Mouse (Mus musculus) midbrain, embryonic 11.5 days (tissue): ENCODE results near the gene Poc1b. TPM values are rescaled to one million over a fixed set of nuclear protein-coding genes. Genes with fewer than 3 reads are reported as not detected.

ENCODE experiments used
- ATAC-seq: fragments of 200-750 bp; cut with Nextera tagmentation; 2 replicates; pipeline ENCODE4 v1.8.0; 2017; ENCODE audit warnings: moderate TSS enrichment, moderate library complexity; ENCODE audit not compliant: low FRiP score
- DNase-seq: peaks from one replicate; pipeline ENCODE4 v3.0.0; 2015; ENCODE audit warnings: low spot score; ENCODE audit errors: missing footprints
- H3K27ac ChIP-seq: fragments of 300-500 bp; sonication (generic); 2 replicates; pipeline ENCODE4 v1.5.1; 2014; ENCODE audit warnings: low read depth, low read length
- H3K27me3 ChIP-seq: fragments of 300-500 bp; sonication (generic); 2 replicates; pipeline ENCODE4 v1.6.1; 2014; ENCODE audit warnings: mild to moderate bottlenecking, low read length, moderate library complexity, mixed read lengths; ENCODE audit not compliant: control insufficient read depth, insufficient read depth
- H3K36me3 ChIP-seq: fragments of 300-500 bp; sonication (generic); 2 replicates; pipeline ENCODE4 v1.6.1; 2014; ENCODE audit warnings: mild to moderate bottlenecking, low read length, moderate library complexity, mixed read lengths; ENCODE audit not compliant: control insufficient read depth, insufficient read depth
- H3K4me1 ChIP-seq: fragments of 300-500 bp; sonication (generic); 2 replicates; pipeline ENCODE4 v1.6.1; 2014; ENCODE audit warnings: low read length; ENCODE audit not compliant: control insufficient read depth, insufficient read depth
- H3K4me2 ChIP-seq: fragments of 300-500 bp; sonication (generic); 2 replicates; pipeline ENCODE4 v1.6.1; 2014; ENCODE audit warnings: mild to moderate bottlenecking, moderate library complexity
- H3K4me3 ChIP-seq: fragments of 300-500 bp; sonication (generic); 2 replicates; pipeline ENCODE4 v1.5.1; 2014; ENCODE audit warnings: low read depth, low read length
- H3K9ac ChIP-seq: fragments of 300-500 bp; sonication (generic); 2 replicates; pipeline ENCODE4 v1.6.1; 2014; ENCODE audit warnings: low read length
- H3K9me3 ChIP-seq: fragments of 300-500 bp; sonication (generic); 2 replicates; pipeline ENCODE4 v1.6.1; 2016; ENCODE audit warnings: low read length; ENCODE audit not compliant: control insufficient read depth
- WGBS: fragments of 180-500 bp; shearing (Covaris S2); extraction: QIAGEN DNeasy Blood & Tissue Kit; methylation state at CpG from one replicate; pipeline ENCODE4 v1.1.7; 2014; 5-methylcytosine and 5-hydroxymethylcytosine counted together
- polyA plus RNA-seq: library from polyadenylated mRNA; unstranded; fragments of >200 nt; fragmentation: Nextera tagmentation; extraction: Ambion mirVana; gene quantifications from 2 replicates; pipeline ENCODE4 v1.2.1, GENCODE M21; 2014

The Poc1b gene
- polyA plus RNA-seq, 1 experiment from 2014 or later: 37.2 TPM

- WGBS: 95% methylated on average over 5 of the region's 5 CpGs
- no peaks in the 10 kb centered on the region for H3K36me3 ChIP-seq
- H3K27ac ChIP-seq: no peak overlapping the region
- no peak overlapping the region for H3K9ac ChIP-seq
- no peaks in the 10 kb centered on the region for H3K27me3 ChIP-seq
- DNase-seq (no peak), ATAC-seq (no peak)
- H3K4me2 ChIP-seq: no peak overlapping the region
- H3K4me3 ChIP-seq: no peak overlapping the region
- peaks cover 2% of the 10 kb centered on the region; the same call in 1 of the 2 replicates for H3K4me1 ChIP-seq
- H3K9me3 ChIP-seq: no peaks in the 10 kb centered on the region
Observed at GRCm38 (mm10) chr10:99169765-99170129, 62.9 kb downstream of the Poc1b start.

- Histone ChIP-seq H3K4me3 (no peak overlapping the region), H3K4me2 (no peak overlapping the region), H3K9me3 (no peaks in the 10 kb centered on the region), H3K27me3 (no peaks in the 10 kb centered on the region), H3K27ac (no peak overlapping the region; the same call in 1 of the 2 replicates), H3K36me3 (no peaks in the 10 kb centered on the region), H3K9ac (peak overlapping the region; percentile 39; the same call in 1 of the 2 replicates), H3K4me1 (0 out of 2 replicates have a peak, but pooled peaks cover 2% of the 10 kb centered on the region)
- ATAC-seq (peak; percentile 55), DNase-seq (peak; percentile 91)
- 30% methylated on average over 12 of the region's 12 CpGs for WGBS
Observed at GRCm38 (mm10) chr10:99171961-99172497, 65.2 kb downstream of the Poc1b start.

- Histone ChIP-seq H3K4me2 (no peak overlapping the region), H3K36me3 (no peaks in the 10 kb centered on the region), H3K4me3 (no peak overlapping the region), H3K27ac (no peak overlapping the region), H3K27me3 (no peaks in the 10 kb centered on the region), H3K4me1 (0 out of 2 replicates have a peak, but pooled peaks cover 2% of the 10 kb centered on the region), H3K9me3 (no peaks in the 10 kb centered on the region), H3K9ac (no peak overlapping the region)
- ATAC-seq (no peak), DNase-seq (peak; percentile 82)
- WGBS: 47% methylated on average over 7 of the region's 7 CpGs
Observed at GRCm38 (mm10) chr10:99172906-99173507, 66.2 kb downstream of the Poc1b start.

GRCm38 (mm10) chr10:99176911-99177310 lies 70.1 kb downstream of the Poc1b start:
- DNase-seq (no peak), ATAC-seq (no peak)
- H3K9ac ChIP-seq: no peak overlapping the region
- H3K4me2 ChIP-seq: no peak overlapping the region
- no peak overlapping the region for H3K4me3 ChIP-seq
- WGBS: 74% methylated on average over 9 of the region's 9 CpGs
- H3K4me1 ChIP-seq: 0 out of 2 replicates have a peak, but pooled peaks cover under 1% of the 10 kb centered on the region
- no peaks in the 10 kb centered on the region for H3K9me3 ChIP-seq
- H3K27me3 ChIP-seq: no peaks in the 10 kb centered on the region
- H3K36me3 ChIP-seq: no peaks in the 10 kb centered on the region; the same call in 1 of the 2 replicates
- H3K27ac ChIP-seq: no peak overlapping the region

GRCm38 (mm10) chr10:99178118-99178517 lies 71.3 kb downstream of the Poc1b start:
- no peaks in the 10 kb centered on the region for H3K9me3 ChIP-seq
- H3K27me3 ChIP-seq: no peaks in the 10 kb centered on the region
- H3K4me2 ChIP-seq: no peak overlapping the region
- no peak overlapping the region for H3K4me3 ChIP-seq
- no peak overlapping the region for H3K9ac ChIP-seq
- no peaks in the 10 kb centered on the region; the same call in 1 of the 2 replicates for H3K36me3 ChIP-seq
- WGBS: 90% methylated on average over 2 of the region's 2 CpGs
- ATAC-seq (no peak), DNase-seq (no peak)
- no peaks in the 10 kb centered on the region for H3K4me1 ChIP-seq
- H3K27ac ChIP-seq: no peak overlapping the region

- Histone ChIP-seq H3K27ac (no peak overlapping the region), H3K36me3 (no peaks in the 10 kb centered on the region; the same call in 1 of the 2 replicates), H3K4me3 (no peak overlapping the region), H3K27me3 (no peaks in the 10 kb centered on the region), H3K4me1 (no peaks in the 10 kb centered on the region), H3K4me2 (no peak overlapping the region), H3K9me3 (no peaks in the 10 kb centered on the region), H3K9ac (no peak overlapping the region)
- WGBS: 83% methylated on average over 5 of the region's 5 CpGs
- no peak for DNase-seq
- ATAC-seq: no peak
Observed at GRCm38 (mm10) chr10:99179122-99179521, 72.3 kb downstream of the Poc1b start.

- no peaks in the 10 kb centered on the region for H3K9me3 ChIP-seq
- H3K4me3 ChIP-seq: no peak overlapping the region
- H3K9ac ChIP-seq: no peak overlapping the region
- H3K36me3 ChIP-seq: no peaks in the 10 kb centered on the region; the same call in 1 of the 2 replicates
- ATAC-seq (no peak), DNase-seq (no peak)
- 93% methylated on average over 4 of the region's 4 CpGs for WGBS
- H3K4me1 ChIP-seq: no peaks in the 10 kb centered on the region
- H3K27me3 ChIP-seq: no peaks in the 10 kb centered on the region
- H3K27ac ChIP-seq: no peak overlapping the region
- no peak overlapping the region for H3K4me2 ChIP-seq
Observed at GRCm38 (mm10) chr10:99179566-99179965, 72.7 kb downstream of the Poc1b start.

- Histone ChIP-seq H3K27me3 (no peaks in the 10 kb centered on the region), H3K9ac (no peak overlapping the region), H3K4me1 (no peaks in the 10 kb centered on the region), H3K4me3 (no peak overlapping the region), H3K9me3 (no peaks in the 10 kb centered on the region), H3K4me2 (no peak overlapping the region), H3K27ac (no peak overlapping the region), H3K36me3 (no peaks in the 10 kb centered on the region; the same call in 1 of the 2 replicates)
- ATAC-seq (no peak), DNase-seq (no peak)
- WGBS: 91% methylated on average over 8 of the region's 8 CpGs
Observed at GRCm38 (mm10) chr10:99181497-99181896, 74.7 kb downstream of the Poc1b start.

GRCm38 (mm10) chr10:99182107-99182506 lies 75.3 kb downstream of the Poc1b start:
- H3K27me3 ChIP-seq: no peaks in the 10 kb centered on the region
- no peak for DNase-seq
- WGBS: 92% methylated on average over 5 of the region's 5 CpGs
- no peaks in the 10 kb centered on the region for H3K9me3 ChIP-seq
- ATAC-seq: no peak
- no peaks in the 10 kb centered on the region; the same call in 1 of the 2 replicates for H3K36me3 ChIP-seq
- no peak overlapping the region for H3K27ac ChIP-seq
- H3K4me3 ChIP-seq: no peak overlapping the region
- no peak overlapping the region for H3K4me2 ChIP-seq
- H3K4me1 ChIP-seq: no peaks in the 10 kb centered on the region
- no peak overlapping the region for H3K9ac ChIP-seq
